Mouse (Mus musculus): ENCODE measurements at regions not wholly inside any gene's neighbourhood (a gene's known extent, or its start where the extent isn't known, plus 50 kb on each side); places are given as distances from the start of the nearest gene placed in this dataset.

- H3K4me1 ChIP-seq (replicated peaks; ENCODE audit: control insufficient read depth, insufficient read depth, low read length), result no peaks in the 10 kb centered on the region
- H3K4me3 ChIP-seq (ENCODE audit: low read length), result no peak overlapping the region
- 50% methylated on average over 7 of the region's 7 CpGs for WGBS
Measured at GRCm38 (mm10) chr3:66564268-66565245, 267.9 kb upstream of the Veph1 start.

GRCm38 (mm10) chr3:66563329-66563728, 266.7 kb upstream of the Veph1 start:
- H3K27ac ChIP-seq (ENCODE audit: low read length), result no peak overlapping the region
- 55% methylated on average over 2 of the region's 2 CpGs for WGBS
- no peak overlapping the region for H3K4me2 ChIP-seq (ENCODE audit: low read depth, low read length)
- no peaks in the 10 kb centered on the region for H3K36me3 ChIP-seq (ENCODE audit: control insufficient read depth, insufficient read depth, low read length)
- H3K9me3 ChIP-seq (ENCODE audit: control insufficient read depth, low read length), result no peaks in the 10 kb centered on the region
- no peak overlapping the region for H3K9ac ChIP-seq (ENCODE audit: low read length)
- ATAC-seq (ENCODE audit: low read depth), result peak; percentile 59
- H3K4me3 ChIP-seq (ENCODE audit: low read length), result no peak overlapping the region
- H3K27me3 ChIP-seq (ENCODE audit: control insufficient read depth, insufficient read depth, low read depth, low read length), result no peaks in the 10 kb centered on the region
- H3K4me1 ChIP-seq (replicated peaks; ENCODE audit: control insufficient read depth, insufficient read depth, low read length), result no peaks in the 10 kb centered on the region

More at GRCm38 (mm10) chr3:66564268-66565245, 267.9 kb upstream of the Veph1 start:
- no peak for ATAC-seq (ENCODE audit: low read depth)
- no peak overlapping the region for H3K9ac ChIP-seq (ENCODE audit: low read length)
- H3K27ac ChIP-seq (ENCODE audit: low read length), result no peak overlapping the region
- H3K36me3 ChIP-seq (ENCODE audit: control insufficient read depth, insufficient read depth, low read length), result no peaks in the 10 kb centered on the region
- no peaks in the 10 kb centered on the region for H3K27me3 ChIP-seq (ENCODE audit: control insufficient read depth, insufficient read depth, low read depth, low read length)
- no peaks in the 10 kb centered on the region for H3K9me3 ChIP-seq (ENCODE audit: control insufficient read depth, low read length)
- no peak overlapping the region for H3K4me2 ChIP-seq (ENCODE audit: low read depth, low read length)

GRCm38 (mm10) chr3:66555538-66555937, 258.9 kb upstream of the Veph1 start:
- no peaks in the 10 kb centered on the region for H3K9me3 ChIP-seq (ENCODE audit: control insufficient read depth, low read length)
- no peaks in the 10 kb centered on the region for H3K4me1 ChIP-seq (replicated peaks; ENCODE audit: control insufficient read depth, insufficient read depth, low read length)
- H3K4me2 ChIP-seq (ENCODE audit: low read depth, low read length), result no peak overlapping the region
- H3K9ac ChIP-seq (ENCODE audit: low read length), result no peak overlapping the region
- WGBS, result 81% methylated on average over 1 of the region's 1 CpGs
- H3K4me3 ChIP-seq (ENCODE audit: low read length), result no peak overlapping the region
- H3K27ac ChIP-seq (ENCODE audit: low read length), result no peak overlapping the region
- H3K27me3 ChIP-seq (ENCODE audit: control insufficient read depth, insufficient read depth, low read depth, low read length), result no peaks in the 10 kb centered on the region
- no peaks in the 10 kb centered on the region for H3K36me3 ChIP-seq (ENCODE audit: control insufficient read depth, insufficient read depth, low read length)
- no peak for ATAC-seq (ENCODE audit: low read depth)

GRCm38 (mm10) chr3:66550920-66551319, 254.3 kb upstream of the Veph1 start:
- no peaks in the 10 kb centered on the region for H3K36me3 ChIP-seq (ENCODE audit: control insufficient read depth, insufficient read depth, low read length)
- H3K9ac ChIP-seq (ENCODE audit: low read length), result no peak overlapping the region
- H3K4me1 ChIP-seq (replicated peaks; ENCODE audit: control insufficient read depth, insufficient read depth, low read length), result no peaks in the 10 kb centered on the region
- no peak overlapping the region for H3K27ac ChIP-seq (ENCODE audit: low read length)
- no peak for ATAC-seq (ENCODE audit: low read depth)
- H3K27me3 ChIP-seq (ENCODE audit: control insufficient read depth, insufficient read depth, low read depth, low read length), result no peaks in the 10 kb centered on the region
- H3K4me3 ChIP-seq (ENCODE audit: low read length), result no peak overlapping the region
- no peaks in the 10 kb centered on the region for H3K9me3 ChIP-seq (ENCODE audit: control insufficient read depth, low read length)
- H3K4me2 ChIP-seq (ENCODE audit: low read depth, low read length), result no peak overlapping the region

- no peaks in the 10 kb centered on the region for H3K27me3 ChIP-seq (ENCODE audit: control insufficient read depth, insufficient read depth, low read depth, low read length)
- no peak for ATAC-seq (ENCODE audit: low read depth)
- no peak overlapping the region for H3K4me2 ChIP-seq (ENCODE audit: low read depth, low read length)
- H3K27ac ChIP-seq (ENCODE audit: low read length), result no peak overlapping the region
- H3K4me1 ChIP-seq (replicated peaks; ENCODE audit: control insufficient read depth, insufficient read depth, low read length), result peaks cover 8% of the 10 kb centered on the region; the same call in 1 of the 2 replicates
- H3K4me3 ChIP-seq (ENCODE audit: low read length), result no peak overlapping the region
- 81% methylated on average over 4 of the region's 4 CpGs for WGBS
- no peak overlapping the region for H3K9ac ChIP-seq (ENCODE audit: low read length)
- no peaks in the 10 kb centered on the region for H3K36me3 ChIP-seq (ENCODE audit: control insufficient read depth, insufficient read depth, low read length)
- peaks cover 5% of the 10 kb centered on the region for H3K9me3 ChIP-seq (ENCODE audit: control insufficient read depth, low read length)
Measured at GRCm38 (mm10) chr3:66546576-66546975, 249.9 kb upstream of the Veph1 start.

- ATAC-seq (ENCODE audit: low read depth), result peak; percentile 96
- no peak overlapping the region for H3K4me3 ChIP-seq (ENCODE audit: low read length)
- H3K36me3 ChIP-seq (ENCODE audit: control insufficient read depth, insufficient read depth, low read length), result no peaks in the 10 kb centered on the region
- peak overlapping the region; percentile 60 for H3K27ac ChIP-seq (ENCODE audit: low read length)
- no peak overlapping the region for H3K9ac ChIP-seq (ENCODE audit: low read length)
- peaks cover 5% of the 10 kb centered on the region for H3K9me3 ChIP-seq (ENCODE audit: control insufficient read depth, low read length)
- peaks cover 8% of the 10 kb centered on the region; the same call in 1 of the 2 replicates for H3K4me1 ChIP-seq (replicated peaks; ENCODE audit: control insufficient read depth, insufficient read depth, low read length)
- WGBS, result 49% methylated on average over 5 of the region's 5 CpGs
- H3K27me3 ChIP-seq (ENCODE audit: control insufficient read depth, insufficient read depth, low read depth, low read length), result no peaks in the 10 kb centered on the region; the same call in 1 of the 2 replicates
- H3K4me2 ChIP-seq (ENCODE audit: low read depth, low read length), result no peak overlapping the region
Measured at GRCm38 (mm10) chr3:66544139-66544933, 247.7 kb upstream of the Veph1 start.

GRCm38 (mm10) chr3:66542865-66543264, 246.2 kb upstream of the Veph1 start:
- peaks cover 8% of the 10 kb centered on the region; the same call in 1 of the 2 replicates for H3K4me1 ChIP-seq (replicated peaks; ENCODE audit: control insufficient read depth, insufficient read depth, low read length)
- H3K4me2 ChIP-seq (ENCODE audit: low read depth, low read length), result no peak overlapping the region
- H3K4me3 ChIP-seq (ENCODE audit: low read length), result no peak overlapping the region
- no peak for ATAC-seq (ENCODE audit: low read depth)
- no peaks in the 10 kb centered on the region; the same call in 1 of the 2 replicates for H3K27me3 ChIP-seq (ENCODE audit: control insufficient read depth, insufficient read depth, low read depth, low read length)
- H3K27ac ChIP-seq (ENCODE audit: low read length), result no peak overlapping the region
- no peaks in the 10 kb centered on the region for H3K36me3 ChIP-seq (ENCODE audit: control insufficient read depth, insufficient read depth, low read length)
- WGBS, result 66% methylated on average over 3 of the region's 3 CpGs
- H3K9ac ChIP-seq (ENCODE audit: low read length), result no peak overlapping the region
- peaks cover 5% of the 10 kb centered on the region for H3K9me3 ChIP-seq (ENCODE audit: control insufficient read depth, low read length)

- no peak for ATAC-seq (ENCODE audit: low read depth)
- no peaks in the 10 kb centered on the region for H3K36me3 ChIP-seq (ENCODE audit: control insufficient read depth, insufficient read depth, low read length)
- 73% methylated on average over 7 of the region's 7 CpGs for WGBS
- H3K4me2 ChIP-seq (ENCODE audit: low read depth, low read length), result no peak overlapping the region
- no peak overlapping the region for H3K4me3 ChIP-seq (ENCODE audit: low read length)
- no peak overlapping the region for H3K27ac ChIP-seq (ENCODE audit: low read length)
- H3K27me3 ChIP-seq (ENCODE audit: control insufficient read depth, insufficient read depth, low read depth, low read length), result no peaks in the 10 kb centered on the region; the same call in 1 of the 2 replicates
- no peak overlapping the region for H3K9ac ChIP-seq (ENCODE audit: low read length)
- peaks cover 5% of the 10 kb centered on the region for H3K9me3 ChIP-seq (ENCODE audit: control insufficient read depth, low read length)
- 0 out of 2 replicates have a peak, but pooled peaks cover 2% of the 10 kb centered on the region for H3K4me1 ChIP-seq (replicated peaks; ENCODE audit: control insufficient read depth, insufficient read depth, low read length)
Measured at GRCm38 (mm10) chr3:66537913-66538312, 241.3 kb upstream of the Veph1 start.

Data from lung, embryonic 16.5 days (tissue).